Mouse (Mus musculus) lung, postnatal 25 days (tissue): ENCODE data around the gene Gja5.

ENCODE experiments used
- DNase-seq: peaks from one replicate; pipeline ENCODE4 v3.0.0; 2022; ENCODE audit warnings: low spot score

Gene Gja5

DNA sequence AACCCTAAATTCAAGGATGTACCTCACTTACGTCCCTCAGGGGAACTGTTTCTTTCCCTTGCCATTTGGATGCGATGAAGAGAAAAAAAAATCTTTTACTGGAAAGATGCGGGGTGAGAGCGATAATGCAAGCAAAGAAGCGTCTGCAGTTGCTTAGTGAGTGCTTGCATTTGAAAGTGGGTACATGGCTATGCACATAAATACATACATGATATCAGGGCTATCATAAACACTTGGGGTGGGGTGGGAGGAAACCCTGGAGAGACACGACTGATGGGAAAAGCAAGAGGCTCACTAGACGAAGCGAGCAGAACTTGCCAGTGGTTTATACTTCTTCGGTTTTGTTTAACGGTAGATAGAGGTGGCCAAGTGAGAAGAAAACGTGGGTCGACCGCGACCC is at the start of gene Gja5:
Gene Gja5 (plus strand): TSS at position 301 of the 400 bp plus-strand sequence.
- no peak for DNase-seq

DNA sequence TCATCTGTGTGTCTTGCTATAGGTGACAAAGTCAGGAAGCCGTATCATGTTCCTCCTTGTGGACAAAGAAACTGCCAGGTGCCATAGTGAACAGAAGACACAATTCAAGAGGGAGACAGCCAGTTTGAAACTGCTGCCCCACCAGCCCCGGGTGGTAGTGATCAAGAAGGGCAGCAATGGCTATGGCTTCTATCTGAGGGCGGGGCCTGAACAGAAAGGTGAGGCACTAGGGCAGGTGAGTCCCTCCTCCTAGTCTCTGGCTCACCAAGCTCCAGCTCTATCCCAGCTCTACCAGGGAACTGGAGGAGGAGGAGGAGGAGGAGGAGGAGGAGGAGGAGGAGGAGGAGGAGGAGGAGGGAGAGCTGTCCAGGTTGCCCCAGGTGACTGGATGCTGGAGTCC is 48.7 kb upstream of the Gja5 start:
- no peak for DNase-seq

DNA sequence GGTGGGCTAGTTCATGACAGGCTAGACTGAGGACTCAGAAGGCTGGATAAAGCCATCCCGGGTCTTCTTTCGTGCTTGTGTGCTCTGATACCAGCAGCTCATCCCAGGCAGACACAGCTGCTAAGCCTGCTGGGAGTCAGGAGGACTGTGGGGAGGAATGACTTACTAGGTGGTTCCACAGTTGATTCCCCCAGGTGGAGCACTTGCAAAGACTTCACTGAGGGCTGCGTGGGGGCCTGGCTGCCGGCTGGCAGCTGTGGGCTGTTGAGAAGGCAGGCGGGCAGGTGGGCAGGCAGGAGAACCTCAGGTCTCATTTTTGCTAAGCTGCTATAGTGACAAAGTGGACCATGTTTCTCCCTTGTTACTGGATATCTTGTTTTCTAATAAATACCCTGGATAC is 44.0 kb upstream of the Gja5 start:
- no peak for DNase-seq

DNA sequence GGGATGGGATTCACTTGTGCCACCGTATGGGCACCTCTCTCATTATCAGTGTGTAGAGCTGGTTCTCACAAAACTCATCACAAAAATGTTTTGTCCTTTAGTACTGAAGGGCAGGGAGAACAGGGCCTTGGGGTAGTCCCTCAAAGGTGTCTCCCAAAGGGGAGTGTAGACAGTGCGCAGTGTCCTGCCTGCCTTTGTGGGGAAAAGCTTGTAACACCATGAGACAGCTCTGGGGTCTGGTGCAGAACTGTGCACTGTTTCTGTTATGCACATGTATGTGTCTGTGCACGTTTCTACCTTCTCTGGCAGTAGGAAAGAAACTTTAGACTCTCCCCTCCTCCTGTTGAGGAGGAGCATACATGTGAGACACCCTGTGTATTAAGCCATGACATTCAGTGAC is 36.6 kb upstream of the Gja5 start:
- no peak for DNase-seq

DNA sequence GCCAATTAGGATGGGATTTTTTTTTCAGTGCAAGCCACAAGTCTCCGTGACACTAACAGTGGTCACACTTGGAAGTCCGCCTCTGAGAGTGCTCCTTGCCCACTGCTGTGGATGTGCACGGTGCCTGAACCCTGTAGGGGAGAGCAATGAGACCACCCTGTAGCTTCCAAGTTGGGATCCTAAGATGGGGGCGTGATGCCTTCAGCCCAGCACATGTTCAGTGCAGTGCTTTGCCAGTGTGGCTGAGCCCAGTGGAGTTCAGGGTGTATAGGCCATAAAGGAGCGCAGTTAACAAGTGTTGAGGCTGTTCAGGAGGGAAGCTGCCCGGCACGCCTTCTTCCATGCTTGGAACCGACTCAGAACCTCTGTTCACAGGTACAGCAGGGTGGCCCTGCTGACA is 35.9 kb upstream of the Gja5 start:
- DNase-seq = no peak

DNA sequence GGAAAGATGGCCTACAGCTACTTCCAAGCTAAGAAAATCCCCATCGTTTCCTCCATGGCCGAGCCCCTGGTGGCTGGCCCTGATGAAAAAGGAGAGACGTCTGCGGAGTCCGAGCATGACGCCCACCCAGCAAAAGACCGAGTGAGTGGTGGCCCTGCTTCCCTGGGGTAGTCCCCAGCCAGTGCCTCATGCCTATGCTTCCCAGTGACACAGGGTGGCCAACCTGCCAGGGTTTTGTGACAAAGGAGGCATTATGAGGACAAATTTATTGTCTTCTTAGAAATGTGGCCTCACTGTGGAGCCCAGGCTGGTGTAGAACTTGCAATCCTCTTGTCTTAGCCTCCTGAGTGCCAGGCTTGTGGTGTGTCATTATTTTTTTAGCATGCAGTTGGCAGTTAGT is 35.4 kb upstream of the Gja5 start:
- no peak for DNase-seq

DNA sequence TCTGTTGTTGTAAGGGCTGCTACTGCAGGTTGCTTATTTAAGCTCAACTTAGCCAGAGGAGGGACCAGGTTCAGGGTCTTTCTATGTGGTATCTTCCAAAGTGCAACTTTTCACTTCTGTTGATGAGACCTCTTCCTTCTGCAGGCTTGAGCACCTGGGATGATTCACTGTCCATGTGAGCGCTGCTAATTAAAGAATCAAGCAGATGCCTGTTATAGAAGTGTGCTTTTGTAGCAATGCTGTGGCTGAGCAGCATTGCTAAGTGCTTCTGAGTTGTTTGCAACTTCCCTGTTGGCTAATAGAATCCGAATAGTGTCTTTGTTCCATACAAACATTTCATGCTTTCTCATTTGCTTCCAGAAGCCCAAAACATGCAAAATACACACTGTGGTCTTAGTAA is 34.2 kb upstream of the Gja5 start:
- no peak for DNase-seq

DNA sequence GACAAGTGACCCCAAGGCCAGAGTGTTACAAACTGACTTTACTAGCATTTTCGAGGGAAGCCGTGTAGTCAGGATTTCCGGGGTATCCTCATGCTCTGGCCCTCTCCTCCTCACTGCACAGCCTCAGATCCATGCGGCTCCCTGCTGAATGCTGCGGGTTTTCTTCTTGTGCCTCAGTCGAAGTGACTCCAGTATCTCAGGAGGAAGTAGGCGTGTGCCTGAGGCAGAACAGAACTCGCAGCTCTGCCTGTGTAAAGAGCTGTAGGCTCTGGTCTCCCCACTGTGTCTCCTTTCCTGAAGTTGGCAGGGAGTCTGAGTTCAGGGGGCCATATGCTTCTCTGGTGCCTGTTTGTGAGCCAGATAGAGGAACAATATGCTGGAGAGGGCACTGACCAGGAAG is 33.4 kb upstream of the Gja5 start:
- no peak for DNase-seq

DNA sequence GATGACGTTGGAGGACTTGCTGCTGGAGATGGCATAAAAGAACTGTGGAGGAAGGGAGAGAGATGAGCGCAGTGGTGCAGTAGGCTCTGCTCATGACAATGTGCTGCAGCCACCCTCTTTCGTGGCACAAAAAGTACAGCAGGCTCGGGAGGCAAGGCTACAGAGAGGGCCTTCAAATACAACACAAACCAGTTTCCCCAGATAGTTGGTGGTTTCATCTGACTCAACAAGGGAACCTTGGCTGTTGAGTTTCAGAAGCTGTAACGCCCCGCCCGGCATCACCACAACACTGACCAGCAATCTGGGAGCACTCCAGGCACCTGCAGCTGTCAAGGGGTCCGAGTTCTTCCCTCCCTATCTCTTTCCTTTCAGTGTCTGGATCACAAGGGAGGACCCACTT is 32.0 kb upstream of the Gja5 start:
- no peak for DNase-seq

DNA sequence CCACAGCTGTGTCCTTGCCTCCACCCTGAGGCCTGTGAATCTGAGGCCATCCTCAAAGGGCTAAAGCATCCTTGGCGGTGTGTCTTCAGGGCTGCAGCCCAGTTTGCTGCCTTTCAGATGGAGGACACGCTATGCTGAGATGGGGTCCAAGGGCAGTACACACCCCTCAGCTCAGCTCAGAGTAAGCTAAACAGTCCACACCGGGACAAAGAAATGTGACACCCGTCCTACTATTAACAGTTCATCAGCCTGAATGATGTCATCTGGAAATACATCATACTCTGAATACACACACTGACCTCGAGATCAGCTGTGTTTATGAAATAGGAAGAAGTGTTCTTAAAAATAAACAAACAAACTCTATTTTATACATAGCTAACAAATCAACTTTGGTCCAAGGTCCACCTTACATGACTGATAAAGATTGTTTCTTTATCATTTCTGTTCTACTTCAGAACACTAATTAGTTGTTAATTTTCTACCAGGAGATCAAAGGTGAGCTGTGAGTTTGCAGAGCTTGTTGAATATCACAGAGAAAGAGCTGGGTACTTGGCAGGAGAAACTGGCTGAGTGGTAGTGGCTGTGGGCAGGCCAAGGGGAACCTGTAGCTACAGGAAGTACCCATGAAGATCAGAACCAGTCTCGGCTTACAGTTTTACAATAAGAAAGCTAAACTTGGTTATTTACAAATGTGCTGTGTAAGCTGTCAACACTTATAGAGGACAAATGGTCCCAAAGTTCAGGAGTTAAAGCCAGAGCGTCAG is 29.5 kb upstream of the Gja5 start:
- no peak for DNase-seq

DNA sequence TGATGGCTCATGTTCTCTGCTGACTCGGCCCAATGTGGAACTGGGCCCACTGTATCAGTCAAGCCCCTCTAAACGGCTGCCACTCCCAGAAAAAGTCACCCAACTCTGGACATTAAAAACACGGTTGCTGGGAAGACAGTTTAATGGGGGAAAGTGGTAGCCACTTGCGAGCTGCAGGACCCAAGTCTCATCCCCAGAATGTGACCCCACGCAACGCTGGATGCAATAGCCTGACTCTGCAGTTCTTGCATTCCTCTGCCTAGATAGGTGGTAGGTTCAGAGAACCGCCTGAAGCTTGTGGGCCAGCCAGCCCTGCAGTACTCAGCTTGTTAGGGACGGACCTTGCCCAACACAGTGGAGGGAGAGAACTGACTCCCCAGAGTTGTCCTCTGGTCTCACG is 25.0 kb upstream of the Gja5 start:
- DNase-seq = no peak

DNA sequence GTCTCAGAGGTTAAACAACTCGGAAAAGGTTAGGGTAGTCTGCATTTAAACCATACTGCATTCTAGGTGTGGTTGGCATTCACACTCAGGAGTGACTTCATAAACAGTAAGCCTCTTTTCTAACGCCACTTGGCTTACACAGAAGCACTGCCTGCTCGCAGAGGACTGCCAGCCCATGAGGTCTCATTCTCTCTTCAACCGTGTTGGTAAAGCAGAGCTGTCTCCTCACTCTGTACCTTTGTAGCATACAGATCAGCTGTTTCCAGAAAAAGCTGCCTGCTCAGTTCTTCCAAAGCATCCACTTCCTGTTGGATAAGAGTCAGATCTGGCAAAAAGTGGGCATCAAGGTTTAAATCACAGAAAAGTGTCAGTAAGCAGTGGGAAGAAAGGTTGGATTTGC is 24.1 kb upstream of the Gja5 start:
- no peak for DNase-seq

DNA sequence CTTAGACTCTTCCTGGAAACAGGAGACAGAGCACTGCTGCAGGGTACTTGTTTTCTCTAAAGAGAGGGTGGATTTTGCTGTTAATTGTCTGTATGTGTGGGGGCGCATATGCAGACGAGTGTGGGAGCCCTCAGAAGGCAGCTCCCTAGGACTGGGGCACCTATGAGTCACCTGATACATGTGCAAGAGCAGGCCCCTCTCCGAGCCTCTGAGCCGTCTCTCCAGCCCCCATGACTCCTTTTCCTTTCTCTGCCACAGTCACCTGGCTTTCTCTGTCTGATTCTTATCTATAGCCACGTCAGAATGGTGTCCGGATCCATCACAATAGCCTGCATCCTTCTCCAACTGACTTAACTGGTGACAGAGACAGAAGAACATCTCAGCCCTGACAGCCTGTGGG is 22.9 kb upstream of the Gja5 start:
- DNase-seq = no peak

DNA sequence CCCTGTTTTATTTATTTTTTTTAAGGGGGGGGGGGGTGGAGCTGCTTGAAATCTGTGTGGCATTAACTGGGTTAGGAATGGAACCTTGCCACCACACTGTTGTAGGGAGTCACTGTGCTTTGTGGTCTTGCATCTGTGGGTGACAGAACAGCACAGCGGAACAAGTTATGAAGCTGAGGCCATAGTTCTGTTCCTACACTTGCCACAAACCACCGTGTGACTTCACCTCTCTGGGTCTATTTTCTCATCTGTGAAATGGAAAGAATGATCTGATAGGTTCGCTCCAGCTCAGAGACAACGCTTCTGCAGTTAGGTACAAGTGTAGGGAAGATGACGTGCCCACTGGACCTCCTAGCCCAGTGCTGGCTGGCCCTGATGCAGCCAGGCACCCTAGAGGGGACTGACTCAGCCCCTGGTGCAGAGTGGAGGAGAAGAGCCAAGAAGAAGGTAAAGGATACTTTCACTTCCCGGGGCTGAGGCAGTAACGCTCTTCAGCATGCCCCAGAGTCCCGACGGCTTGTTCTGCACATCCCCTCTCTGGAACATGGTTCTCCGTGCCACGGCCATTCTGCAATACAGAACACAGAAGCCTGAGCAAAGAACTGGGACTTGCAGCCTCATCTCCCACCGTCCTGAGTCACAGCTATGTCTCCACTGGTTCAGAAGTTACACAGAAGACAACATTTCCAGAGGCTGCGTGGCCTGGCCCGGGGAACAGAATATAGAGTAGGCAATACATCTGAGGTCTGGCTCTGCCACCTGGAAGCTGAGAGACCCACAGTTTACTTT is 22.2 kb upstream of the Gja5 start:
- DNase-seq = no peak

DNA sequence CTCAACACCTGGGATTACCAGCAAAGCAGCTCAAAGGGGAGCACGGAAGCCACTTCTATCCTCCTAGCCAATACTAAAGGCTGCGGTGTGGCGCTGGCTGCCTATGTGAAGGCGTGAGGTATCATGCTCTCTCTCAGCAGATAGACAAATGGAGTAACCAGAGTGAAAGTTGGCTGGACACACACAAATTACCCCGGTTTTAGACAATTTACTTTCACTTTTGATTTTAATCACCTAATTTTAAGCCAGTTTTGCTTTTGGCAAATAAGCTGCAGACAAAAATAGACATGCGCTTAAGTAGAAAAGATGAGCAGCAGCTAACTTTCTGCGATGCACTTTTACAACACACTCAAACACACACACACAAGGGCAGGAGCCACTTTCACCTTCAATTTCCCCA is 20.8 kb upstream of the Gja5 start:
- no peak for DNase-seq

DNA sequence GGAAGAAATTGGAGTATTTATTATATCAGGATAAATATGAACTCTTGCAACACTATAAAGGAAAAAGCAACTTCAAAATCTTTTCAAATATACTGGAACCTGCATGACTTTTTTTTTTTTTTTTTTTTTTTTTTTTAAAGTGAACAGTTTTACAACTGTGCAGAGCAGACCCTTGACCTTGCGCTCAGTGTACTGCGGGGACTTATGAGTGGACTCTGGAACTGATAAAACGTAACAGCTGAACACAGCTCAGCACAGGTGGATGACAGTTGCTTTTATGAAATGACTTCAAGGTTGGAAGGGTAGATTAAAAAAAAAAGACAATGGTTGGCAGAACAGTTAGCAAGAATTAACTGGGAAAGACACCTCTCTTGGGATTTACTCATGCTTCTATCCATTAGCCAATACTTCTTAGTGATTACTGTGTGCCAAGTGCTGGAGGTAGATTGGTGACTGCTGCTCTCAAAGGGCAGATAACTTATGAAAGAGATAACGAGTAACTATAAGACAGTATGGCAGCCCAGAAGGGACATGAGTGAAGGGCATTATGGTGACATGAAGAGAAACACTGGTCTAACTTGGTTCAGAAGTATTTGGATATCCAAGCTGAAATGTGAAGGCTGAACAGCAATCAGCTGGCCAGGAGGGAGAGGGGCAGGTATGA is 2.0 kb upstream of the Gja5 start:
- DNase-seq = no peak

DNA sequence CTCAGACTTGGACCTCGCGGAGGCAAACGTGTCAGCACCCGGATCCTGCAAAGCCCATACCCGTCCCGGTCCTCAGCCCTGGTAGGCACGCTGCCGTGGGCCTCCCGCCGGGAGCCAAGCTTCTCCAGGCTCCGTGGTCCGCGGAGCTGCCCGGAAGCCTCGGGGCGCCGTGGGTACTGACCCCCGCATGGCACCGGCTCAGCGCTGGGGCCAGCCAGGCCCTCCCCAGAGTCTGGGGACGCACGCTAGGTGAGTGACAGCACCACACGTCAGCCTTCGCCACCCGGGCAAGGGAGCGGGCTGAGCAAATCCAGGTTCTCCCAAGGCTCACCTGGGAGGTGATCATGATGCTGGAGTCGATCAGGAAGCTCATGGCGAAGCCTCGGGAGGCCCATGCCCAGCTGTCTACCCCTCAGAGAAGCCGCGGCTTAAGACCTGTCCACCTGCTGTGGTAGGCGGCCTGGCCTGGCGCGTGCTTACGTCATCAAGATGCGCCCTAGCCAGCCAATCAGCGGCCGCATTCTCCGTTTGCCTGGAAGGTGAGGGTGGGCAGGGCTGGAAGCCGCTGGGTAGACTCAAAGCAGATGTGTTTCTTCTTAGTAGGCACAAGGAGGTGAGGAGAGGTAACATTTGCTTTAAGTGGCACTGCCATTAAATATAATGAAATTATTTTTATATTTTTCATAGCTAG is 503 bp downstream of the Gja5 start, which contains the start of gene Gpr89:
Gene Gpr89 (minus strand): TSS at position 496 of the 691 bp plus-strand sequence.
- peak; percentile 94 for DNase-seq

DNA sequence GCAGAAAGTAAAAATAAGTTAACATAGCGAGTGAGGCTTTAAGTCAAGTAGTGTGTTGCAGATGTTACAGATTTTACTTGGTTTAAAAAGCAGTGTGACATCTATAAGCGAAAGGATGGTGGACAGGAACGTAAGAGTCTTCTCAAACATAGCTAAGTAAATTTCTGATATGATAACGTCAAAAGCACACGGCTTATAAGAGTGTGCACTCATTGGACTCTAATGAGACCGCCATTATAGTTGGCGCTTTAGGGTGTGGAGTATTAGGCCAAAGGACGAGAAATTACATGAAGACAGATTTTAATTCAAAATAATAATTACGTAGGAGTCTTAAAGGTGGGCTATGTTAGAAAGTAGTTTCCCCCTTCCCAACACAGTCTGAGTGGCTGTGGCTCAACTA is 1.1 kb downstream of the Gja5 start:
- DNase-seq = no peak

DNA sequence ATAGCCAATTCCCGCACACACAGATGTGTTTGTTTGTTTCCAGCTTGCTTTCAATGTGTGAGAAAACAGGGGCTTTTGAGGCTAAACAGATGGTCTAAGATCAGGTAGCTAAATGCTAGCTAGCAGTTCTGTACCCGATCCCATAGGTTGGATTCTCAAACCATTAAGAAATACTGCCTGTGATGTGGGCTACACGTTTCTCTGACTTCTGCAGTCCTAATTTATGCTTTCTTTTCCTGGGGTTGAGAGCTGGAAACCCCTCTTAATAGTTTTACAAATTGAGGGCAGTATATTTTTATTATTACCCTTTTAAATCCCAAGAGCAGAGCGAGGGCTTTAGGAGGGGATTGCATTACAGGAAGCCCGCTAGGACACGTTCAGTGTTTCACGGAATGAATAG is 16.5 kb downstream of the Gja5 start:
- no peak for DNase-seq

DNA sequence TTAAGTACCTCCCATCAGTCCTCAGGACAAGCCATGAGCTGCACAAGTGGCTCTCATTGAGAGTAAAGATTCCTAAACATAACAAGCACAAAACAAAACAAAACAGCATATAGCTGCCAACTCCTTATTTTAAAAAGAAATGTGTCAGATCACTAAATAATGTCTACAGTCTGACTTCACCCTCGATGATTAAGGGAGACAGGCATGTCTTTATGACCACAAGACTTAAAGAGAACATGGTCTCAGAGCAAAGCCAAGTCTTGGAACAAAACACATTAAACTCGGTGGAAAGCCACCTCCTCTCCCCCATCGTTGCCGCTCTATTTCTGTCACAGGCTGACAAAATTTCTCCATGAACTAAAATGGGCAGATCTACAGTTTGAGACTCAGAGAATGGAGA is 20.1 kb downstream of the Gja5 start:
- DNase-seq = no peak

DNA sequence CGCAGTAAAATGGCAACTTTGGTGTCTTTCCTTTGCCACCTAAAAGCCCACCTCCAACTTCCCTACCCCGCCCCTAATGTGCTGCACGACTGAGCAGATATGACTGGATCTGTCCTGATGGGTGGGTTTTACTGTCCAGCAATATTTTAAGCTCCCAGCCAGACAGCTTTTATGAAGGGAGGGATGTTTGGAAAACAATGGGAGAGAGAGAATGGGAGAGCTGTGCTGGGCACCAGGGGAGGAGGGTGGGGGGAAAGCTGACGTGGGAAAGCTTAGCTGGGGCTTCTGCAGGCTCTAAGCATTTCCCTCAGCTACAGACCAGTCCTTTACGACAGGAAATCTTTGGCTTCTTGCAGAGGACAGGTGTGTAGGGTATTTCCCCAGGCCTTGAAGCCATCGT is 21.4 kb downstream of the Gja5 start, which contains the start of gene Gja8:
Gene Gja8 (minus strand): TSS at position 101 of the 400 bp plus-strand sequence.
- no peak for DNase-seq

DNA sequence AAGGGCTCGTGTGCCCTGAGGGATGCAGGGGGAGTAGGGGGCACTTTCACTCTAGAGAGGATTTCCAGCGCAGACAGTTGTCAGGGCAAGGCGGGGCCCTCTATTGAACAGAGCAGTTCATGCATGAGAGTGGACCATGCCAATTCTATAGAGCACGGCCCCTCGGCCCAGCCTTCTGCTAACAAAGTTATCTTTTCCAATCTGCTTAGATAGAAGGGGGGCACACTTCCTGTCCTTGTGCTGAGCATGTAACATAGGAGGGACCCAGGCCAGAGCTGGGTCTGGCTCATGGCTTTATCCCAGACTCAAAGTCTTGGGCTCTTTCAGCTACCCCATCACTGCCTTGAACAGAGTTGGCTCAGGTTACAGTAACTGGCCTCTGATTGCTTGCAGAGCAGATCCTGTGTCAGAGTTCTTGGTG is 26.8 kb downstream of the Gja5 start:
- DNase-seq = no peak
